Mouse (Mus musculus): ENCODE data around the gene Cxcl16.

DNA sequence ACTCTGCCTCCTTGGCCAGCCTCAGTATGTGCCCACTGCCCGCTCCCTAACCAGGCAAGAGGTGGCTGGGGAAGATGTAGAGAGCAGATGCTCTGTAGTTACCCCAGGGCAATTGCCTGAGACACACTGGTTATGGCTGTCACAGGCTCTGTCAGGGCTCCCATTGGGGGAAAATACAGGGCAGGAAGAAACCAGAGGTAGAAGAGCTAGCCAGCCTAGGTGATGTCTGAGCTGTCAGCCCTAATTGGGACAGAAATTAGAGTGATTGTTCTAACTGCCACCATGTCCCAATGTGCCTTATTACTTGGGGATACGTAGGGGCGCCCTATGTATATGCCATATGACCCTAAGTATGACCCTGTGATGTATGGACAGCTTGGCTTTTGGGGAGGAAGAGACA is 25.8 kb downstream of the Cxcl16 start:
- TF ChIP-seq CTCF (IDR thresholded peaks at IDR 0.05; ENCODE audit: extremely low read depth, insufficient read length, insufficient replicate concordance, low read depth, low read length): no peak
- no peak for TF ChIP-seq POLR2A (IDR thresholded peaks at IDR 0.05; ENCODE audit: low read depth, low read length)

All from small intestine, adult 2 months (tissue).